Mouse (Mus musculus) C2C12 (cell line): ENCODE measurements around the gene Trib2.

Experiments
- CEBPB ChIP-seq: IDR thresholded peaks from one replicate; pipeline ENCODE4 v1.6.1; 2011; ENCODE audit warnings: low read depth, mild to moderate bottlenecking, control low read depth, moderate library complexity
- MAX ChIP-seq: IDR thresholded peaks from one replicate; pipeline ENCODE4 v1.6.1; 2011; ENCODE audit warnings: mild to moderate bottlenecking, control low read depth

GRCm38 (mm10) chr12:15813133-15813818, 3.4 kb downstream of the Trib2 start:
- TF ChIP-seq MAX: no peak
- no peak for TF ChIP-seq CEBPB
